Mouse (Mus musculus) E14TG2a.4 (cell line): Measurements from ENCODE around the gene Ubc.

ENCODE experiments used
- H3K27me3 ChIP-seq: 2 replicates; pipeline ENCODE4 v1.6.1; 2014; ENCODE audit warnings: low read length, control low read depth; ENCODE audit not compliant: insufficient read depth
- H3K36me3 ChIP-seq: 2 replicates; pipeline ENCODE4 v1.6.1; 2014; ENCODE audit warnings: low read length, control low read depth; ENCODE audit not compliant: insufficient read depth
- H3K4me1 ChIP-seq: replicated peaks from 2 replicates; pipeline ENCODE4 v1.6.1; 2014; ENCODE audit warnings: low read depth, low read length, control low read depth
- H3K4me3 ChIP-seq: replicated peaks from 2 replicates; pipeline ENCODE4 v1.5.1; 2014; ENCODE audit warnings: mild to moderate bottlenecking, low read length
- H3K9me3 ChIP-seq: 2 replicates; pipeline ENCODE4 v1.6.1; 2014; ENCODE audit warnings: low read length, control low read depth
- CTCF ChIP-seq: conservative IDR thresholded peaks from 2 replicates; pipeline ENCODE4 v1.5.1; 2014; ENCODE audit warnings: low read length
- NANOG ChIP-seq: IDR thresholded peaks from 2 replicates; pipeline ENCODE4 v1.6.1; 2014; ENCODE audit warnings: borderline replicate concordance, low read length, mixed read lengths
- POU5F1 ChIP-seq: IDR thresholded peaks from 2 replicates; pipeline ENCODE4 v1.6.1; 2014; ENCODE audit warnings: low read length, borderline replicate concordance

Ubc gene

GRCm38 (mm10) chr5:125378919-125379318 lies 11.1 kb downstream of the Ubc start:
- H3K36me3 ChIP-seq = peaks cover 10% of the 10 kb centered on the region
- H3K4me1 ChIP-seq = no peaks in the 10 kb centered on the region
- TF ChIP-seq CTCF (no peak), POU5F1 (no peak), NANOG (no peak)
- H3K4me3 ChIP-seq = no peak overlapping the region
- H3K27me3 ChIP-seq = no peaks in the 10 kb centered on the region; the same call in 1 of the 2 replicates
- peaks cover 14% of the 10 kb centered on the region for H3K9me3 ChIP-seq

DNA sequence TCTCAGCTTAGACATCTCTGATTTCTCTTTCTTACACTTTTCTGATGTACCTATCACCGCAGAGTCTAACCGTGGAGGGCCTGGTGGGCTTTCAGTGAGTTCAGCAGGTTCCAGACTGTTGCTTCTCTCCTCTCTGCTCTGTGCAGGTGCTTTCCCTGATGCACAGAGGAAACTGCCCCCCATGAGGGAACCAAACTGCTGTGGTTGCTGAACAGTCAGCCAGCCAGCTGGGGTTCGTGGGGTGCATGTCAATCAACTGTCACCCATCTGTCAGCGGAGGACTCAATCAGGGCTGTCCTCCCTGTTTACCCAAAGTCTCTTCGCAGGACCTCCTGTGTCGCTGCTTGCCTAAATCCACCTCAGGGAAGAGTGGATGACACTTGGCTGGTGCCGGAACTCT lies 12.8 kb downstream of the Ubc start:
- H3K36me3 ChIP-seq = no peaks in the 10 kb centered on the region
- peaks cover 23% of the 10 kb centered on the region for H3K9me3 ChIP-seq
- H3K4me1 ChIP-seq = no peaks in the 10 kb centered on the region
- no peak overlapping the region for H3K4me3 ChIP-seq
- no peak for TF ChIP-seq NANOG
- no peak for TF ChIP-seq CTCF
- TF ChIP-seq POU5F1 = no peak
- no peaks in the 10 kb centered on the region; the same call in 1 of the 2 replicates for H3K27me3 ChIP-seq

DNA sequence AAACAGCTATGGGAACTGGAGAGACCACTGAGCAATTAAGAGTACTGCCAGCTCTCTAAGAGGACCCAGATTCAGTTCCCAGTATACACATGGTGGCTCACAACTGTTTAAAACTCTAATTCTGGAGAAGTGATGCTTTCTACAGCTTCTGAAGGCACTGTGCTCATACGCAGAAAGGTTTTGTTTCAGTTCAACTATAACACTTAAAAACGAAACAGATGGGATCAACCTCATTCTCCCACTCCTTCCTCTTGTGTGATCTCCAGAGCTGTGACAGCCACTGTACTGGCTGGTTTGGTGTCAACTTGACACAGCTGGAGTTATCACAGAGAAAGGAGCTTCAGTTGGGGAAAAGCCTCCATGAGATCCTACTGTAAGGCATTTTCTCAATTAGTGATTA lies 14.1 kb downstream of the Ubc start:
- H3K27me3 ChIP-seq = no peaks in the 10 kb centered on the region; the same call in 1 of the 2 replicates
- no peak overlapping the region for H3K4me3 ChIP-seq
- H3K9me3 ChIP-seq = peaks cover 23% of the 10 kb centered on the region
- TF ChIP-seq NANOG (no peak), POU5F1 (no peak), CTCF (no peak)
- no peaks in the 10 kb centered on the region for H3K36me3 ChIP-seq
- H3K4me1 ChIP-seq = peaks cover 3% of the 10 kb centered on the region; the same call in 1 of the 2 replicates

DNA sequence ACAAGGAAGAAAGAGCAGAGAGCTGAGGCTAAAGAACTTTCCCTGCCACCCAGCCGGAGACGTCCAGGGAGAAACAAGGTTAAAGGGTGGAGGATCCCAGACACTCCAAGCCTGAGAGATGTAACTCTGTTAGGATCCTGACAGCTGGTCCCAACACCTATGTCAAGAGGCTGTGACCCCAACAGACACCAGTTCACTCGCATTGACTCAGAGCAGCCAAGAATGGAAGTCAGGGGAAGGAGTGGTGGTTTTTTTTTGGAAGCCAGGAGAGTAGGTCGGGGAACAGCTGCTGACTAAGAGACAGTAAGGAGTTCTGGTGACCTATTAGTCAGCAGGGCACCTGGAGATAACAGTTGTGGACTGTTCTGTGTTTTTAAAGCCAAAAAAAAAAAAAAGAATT lies 18.0 kb downstream of the Ubc start:
- Histone ChIP-seq H3K27me3 (no peaks in the 10 kb centered on the region), H3K9me3 (peaks cover 23% of the 10 kb centered on the region), H3K4me1 (peaks cover 8% of the 10 kb centered on the region; the same call in 1 of the 2 replicates), H3K4me3 (no peak overlapping the region), H3K36me3 (no peaks in the 10 kb centered on the region)
- TF ChIP-seq POU5F1 (no peak), CTCF (no peak), NANOG (no peak)

DNA sequence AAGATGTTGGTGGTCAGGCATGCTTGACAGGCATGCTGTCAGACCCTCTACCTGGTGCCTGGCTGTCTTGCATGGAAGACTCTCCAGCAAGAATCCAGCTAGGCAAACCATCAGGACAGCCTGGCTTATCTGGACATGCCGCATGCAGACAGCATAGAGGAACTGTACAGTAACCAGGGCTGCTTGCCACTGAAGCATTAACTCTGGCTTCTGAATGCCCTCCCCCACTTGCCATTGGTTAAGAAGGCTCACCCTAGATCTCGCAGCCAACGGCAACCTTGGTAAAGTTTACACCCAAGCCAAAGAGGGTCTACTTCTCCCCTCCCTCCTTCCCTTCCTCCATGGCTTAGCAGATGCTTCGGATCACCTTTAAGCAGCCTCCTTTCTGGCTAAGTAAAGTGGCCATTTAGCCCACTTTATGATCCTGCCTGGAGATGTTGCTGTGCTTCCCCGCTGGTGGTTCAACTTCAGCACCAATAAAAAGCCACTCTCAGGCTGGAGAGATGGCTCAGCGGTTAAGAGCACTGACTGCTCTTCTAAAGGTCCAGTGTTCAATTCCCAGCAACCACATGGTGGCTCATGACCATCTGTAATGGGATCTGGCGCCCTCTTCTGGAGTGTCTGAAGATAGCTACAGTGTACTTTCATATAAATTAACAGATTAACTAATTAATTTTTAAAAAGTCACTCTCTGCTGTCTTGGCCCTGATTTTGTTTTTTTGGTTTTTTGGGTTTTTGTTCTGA lies 18.9 kb downstream of the Ubc start:
- TF ChIP-seq NANOG = no peak
- TF ChIP-seq CTCF = peak; percentile 51
- no peak overlapping the region for H3K4me3 ChIP-seq
- no peaks in the 10 kb centered on the region for H3K36me3 ChIP-seq
- H3K4me1 ChIP-seq = peaks cover 8% of the 10 kb centered on the region; the same call in 1 of the 2 replicates
- H3K27me3 ChIP-seq = no peaks in the 10 kb centered on the region
- peaks cover 23% of the 10 kb centered on the region for H3K9me3 ChIP-seq

GRCm38 (mm10) chr5:125368568-125368967 lies 21.4 kb downstream of the Ubc start:
- Histone ChIP-seq H3K27me3 (no peaks in the 10 kb centered on the region; the same call in 1 of the 2 replicates), H3K36me3 (no peaks in the 10 kb centered on the region), H3K9me3 (peaks cover 9% of the 10 kb centered on the region), H3K4me1 (peaks cover 8% of the 10 kb centered on the region; the same call in 1 of the 2 replicates), H3K4me3 (no peak overlapping the region)
- peak; percentile 57 for TF ChIP-seq CTCF
- no peak for TF ChIP-seq NANOG

DNA sequence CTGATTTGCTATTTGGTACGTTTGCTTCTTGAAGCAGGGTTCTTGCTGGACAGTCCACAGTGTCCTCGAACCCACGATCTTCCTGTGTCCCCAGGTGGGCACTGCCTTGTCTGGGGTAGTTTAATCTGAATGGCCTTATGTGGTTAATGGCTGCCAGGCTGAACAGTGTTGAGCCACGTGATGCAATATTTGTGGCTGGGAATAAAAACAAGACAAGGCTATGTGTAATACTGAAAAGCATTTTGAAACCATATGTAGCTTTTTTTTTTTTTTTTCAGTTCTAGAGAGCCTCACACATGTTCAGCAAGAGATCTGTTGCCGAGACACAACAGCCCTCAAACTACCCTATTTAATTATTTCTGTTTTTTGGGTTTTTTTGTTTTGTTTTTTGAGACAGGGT lies 21.8 kb downstream of the Ubc start:
- TF ChIP-seq POU5F1 = no peak
- TF ChIP-seq NANOG = no peak
- no peak for TF ChIP-seq CTCF
- Histone ChIP-seq H3K4me1 (peaks cover 8% of the 10 kb centered on the region; the same call in 1 of the 2 replicates), H3K27me3 (no peaks in the 10 kb centered on the region; the same call in 1 of the 2 replicates), H3K9me3 (peaks cover 5% of the 10 kb centered on the region; the same call in 1 of the 2 replicates), H3K36me3 (no peaks in the 10 kb centered on the region), H3K4me3 (no peak overlapping the region)

- peaks cover 6% of the 10 kb centered on the region; the same call in 1 of the 2 replicates for H3K4me1 ChIP-seq
- TF ChIP-seq POU5F1 (no peak), NANOG (no peak), CTCF (no peak)
Observed at GRCm38 (mm10) chr5:125364851-125365429, 25.1 kb downstream of the Ubc start.

More at GRCm38 (mm10) chr5:125364851-125365429, 25.1 kb downstream of the Ubc start:
- H3K36me3 ChIP-seq = no peaks in the 10 kb centered on the region
- H3K27me3 ChIP-seq = no peaks in the 10 kb centered on the region; the same call in 1 of the 2 replicates
- H3K4me3 ChIP-seq = no peak overlapping the region
- 0 out of 2 replicates have a peak, but pooled peaks cover 4% of the 10 kb centered on the region for H3K9me3 ChIP-seq
